Mouse (Mus musculus): ENCODE data around the gene Selenof.

Gene Selenof

DNA sequence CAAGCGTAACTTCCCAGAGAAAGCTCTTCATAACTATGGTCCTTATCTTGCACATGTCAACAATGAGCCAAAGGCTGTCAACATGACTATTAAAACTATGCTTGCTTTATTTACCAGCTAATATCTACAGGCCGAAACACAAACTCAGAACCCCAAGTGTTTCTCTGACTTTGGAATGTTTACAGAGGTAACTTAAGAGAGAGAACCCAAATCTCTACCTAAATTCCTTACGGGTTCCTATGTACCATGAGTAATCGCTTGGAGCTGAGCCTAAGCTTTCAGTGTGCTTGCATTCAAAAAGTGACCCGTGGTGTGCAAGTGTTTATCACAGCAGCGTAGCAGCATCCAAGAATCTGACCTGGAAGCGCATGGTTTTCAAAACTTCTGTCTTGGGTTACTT lies 4.9 kb upstream of the Selenof start:
- DNase-seq, result no peak

DNA sequence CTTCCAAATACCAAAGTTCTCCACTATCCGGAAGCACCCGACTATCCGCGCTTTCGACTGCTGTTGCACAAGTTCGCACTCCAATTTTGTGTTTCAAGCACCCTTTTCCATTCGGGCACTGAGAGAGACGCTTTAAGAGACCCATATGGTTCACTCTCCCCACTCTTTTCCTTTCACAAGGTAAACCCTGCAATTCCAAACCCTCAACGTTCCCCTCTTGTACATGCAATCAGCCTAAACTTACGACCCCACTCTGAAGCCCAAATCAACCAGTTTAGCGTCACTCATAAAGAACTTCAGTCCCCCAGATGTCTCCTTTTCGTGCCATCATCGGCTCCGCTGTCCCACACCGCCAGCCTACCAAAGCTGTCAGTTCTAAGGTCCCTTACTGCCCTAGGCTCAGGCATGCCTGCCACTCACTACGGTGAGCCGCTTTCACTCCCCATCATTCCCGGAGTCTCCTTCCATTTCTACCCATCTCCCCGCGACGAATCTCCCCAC lies 1.2 kb upstream of the Selenof start:
- peak; percentile 25 for DNase-seq

DNA sequence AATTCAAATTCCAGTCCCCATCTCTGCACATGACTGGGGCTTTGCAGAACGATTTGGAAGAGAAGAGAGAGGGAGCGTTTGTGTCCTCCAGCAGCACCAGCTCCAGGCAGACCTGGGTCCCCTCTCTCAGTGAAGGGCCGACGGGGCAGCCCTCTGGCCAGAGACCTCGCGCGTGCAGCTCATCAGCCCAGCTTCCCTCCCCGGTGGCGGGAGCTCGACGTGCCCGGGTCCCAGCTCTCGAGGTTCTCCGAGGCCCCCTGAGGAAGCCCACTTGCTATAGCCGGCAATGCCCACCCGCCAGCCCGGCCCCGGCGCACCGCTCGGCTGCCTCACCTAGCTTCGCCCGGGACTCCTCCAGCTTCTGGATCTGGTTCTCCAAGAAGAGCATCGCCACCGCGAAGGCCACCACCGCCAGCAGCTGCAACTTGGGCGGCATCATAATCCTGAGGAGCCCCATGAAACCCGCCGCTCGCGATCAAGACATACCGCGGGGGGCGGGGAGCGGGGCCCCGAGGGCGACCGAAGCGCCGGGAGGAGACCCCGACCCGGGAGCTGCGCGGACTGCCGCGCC lies 618 bp upstream of the Selenof start:
- peak; percentile 68 for DNase-seq

DNA sequence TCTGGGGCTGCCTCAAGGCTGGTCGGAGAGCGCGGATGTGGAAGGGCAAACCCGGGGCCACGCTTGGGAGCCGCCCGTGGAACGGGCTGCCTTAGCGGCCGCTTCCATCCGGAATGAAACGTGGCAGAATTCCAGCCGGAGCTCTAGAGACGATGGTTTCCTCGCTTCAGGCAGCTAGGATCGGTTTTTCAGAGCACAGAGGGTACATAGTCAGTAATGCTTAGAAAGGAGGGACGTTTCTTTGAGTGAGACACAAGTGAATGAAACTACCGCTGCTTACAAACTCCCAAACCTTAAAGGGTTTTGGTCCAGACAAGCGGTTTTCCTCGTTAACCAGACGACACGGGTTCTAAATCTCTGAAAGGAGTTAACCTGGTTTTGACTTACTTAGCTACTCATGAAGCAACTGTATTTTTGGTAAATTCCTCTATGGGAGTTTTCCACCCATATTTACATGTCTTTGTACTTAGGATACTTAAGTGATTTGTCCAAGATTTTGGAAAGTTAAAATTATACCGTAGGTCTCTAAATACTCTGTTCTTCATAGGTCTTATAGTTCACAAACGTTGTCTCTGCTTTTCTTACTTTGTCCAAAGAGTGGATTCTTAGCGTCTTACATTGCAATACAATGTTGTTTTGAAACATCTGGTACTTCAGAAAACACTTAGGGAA lies 848 bp downstream of the Selenof start:
- DNase-seq, result no peak

DNA sequence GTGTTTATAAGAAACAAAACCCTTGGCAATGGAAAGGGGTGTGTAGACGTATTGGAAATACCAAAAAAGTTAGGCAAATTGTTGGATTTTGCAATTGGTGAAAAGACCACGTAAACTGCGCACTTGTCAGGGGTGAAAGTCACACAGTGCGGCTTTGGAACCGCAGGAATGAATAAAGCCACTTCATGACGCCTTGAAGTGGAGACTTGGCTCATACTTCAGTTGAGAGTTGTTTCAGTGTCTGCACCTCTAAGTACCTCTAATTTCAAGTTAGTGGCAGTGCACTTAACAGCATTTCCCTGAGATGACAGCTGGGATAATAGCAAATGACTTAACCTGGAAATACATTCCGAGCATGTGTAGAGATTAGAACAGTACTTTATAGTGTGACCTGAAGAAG lies 4.2 kb downstream of the Selenof start:
- no peak for DNase-seq

DNA sequence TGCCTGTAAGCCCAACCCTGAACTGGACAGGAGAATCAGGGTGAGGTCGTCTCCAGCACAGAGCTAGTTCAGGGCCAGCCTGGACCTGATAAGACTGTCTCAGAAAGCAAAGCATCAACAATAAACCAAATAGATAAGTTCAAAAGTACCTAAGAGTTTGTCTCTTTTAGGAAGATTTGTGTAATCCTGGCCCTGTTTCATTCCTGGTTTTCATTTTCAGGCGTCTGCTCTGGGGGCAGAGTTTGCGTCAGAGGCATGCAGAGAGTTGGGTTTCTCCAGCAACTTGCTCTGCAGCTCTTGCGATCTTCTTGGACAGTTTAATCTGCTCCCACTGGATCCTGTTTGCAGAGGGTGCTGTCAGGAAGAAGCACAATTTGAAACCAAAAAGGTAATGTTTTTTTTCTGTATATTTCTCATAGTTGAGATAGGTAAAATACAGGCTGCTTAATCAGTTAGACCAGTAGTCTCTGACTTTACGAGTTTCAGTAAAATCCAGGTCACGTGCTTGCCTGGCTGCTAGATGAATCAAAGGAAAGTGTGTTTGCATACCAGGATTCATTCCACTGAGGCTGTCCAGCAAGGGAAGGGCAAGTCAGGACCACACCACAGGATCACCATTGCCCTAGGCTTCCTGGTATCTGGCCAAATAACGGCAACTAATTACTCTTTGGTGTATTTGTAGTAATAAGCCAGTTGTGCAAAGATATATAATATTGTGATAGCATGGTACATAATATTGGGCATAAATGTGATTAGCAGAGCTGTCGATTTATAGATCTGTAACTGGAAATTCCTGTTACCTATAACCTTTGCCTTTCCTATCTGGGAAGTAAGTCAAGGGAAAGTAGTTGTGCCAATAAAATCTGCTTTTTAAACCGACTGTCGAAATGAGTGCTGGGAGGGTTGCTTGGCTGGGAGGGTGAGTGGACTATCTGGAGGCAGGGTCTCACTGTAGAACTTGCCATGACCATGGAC lies 7.5 kb downstream of the Selenof start:
- no peak for DNase-seq

DNA sequence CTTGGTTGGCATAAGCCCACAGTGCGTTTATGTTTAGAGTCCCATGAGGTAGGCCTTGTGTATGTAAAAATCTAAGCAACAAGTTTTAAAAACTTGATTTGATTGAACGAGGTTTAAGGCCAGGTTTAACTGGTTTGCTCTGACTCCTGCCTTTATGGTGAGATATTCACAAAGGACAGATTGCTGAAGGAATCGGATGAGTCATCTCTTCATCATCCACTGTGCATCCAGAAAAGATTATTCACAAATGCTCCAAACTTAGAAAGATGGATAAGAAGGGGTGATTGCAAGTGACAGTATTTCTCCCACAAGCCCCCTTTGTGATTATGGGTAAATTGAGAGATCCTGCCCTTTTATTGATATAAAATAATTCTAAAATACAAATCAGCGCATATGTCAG lies 8.8 kb downstream of the Selenof start:
- DNase-seq, result no peak

DNA sequence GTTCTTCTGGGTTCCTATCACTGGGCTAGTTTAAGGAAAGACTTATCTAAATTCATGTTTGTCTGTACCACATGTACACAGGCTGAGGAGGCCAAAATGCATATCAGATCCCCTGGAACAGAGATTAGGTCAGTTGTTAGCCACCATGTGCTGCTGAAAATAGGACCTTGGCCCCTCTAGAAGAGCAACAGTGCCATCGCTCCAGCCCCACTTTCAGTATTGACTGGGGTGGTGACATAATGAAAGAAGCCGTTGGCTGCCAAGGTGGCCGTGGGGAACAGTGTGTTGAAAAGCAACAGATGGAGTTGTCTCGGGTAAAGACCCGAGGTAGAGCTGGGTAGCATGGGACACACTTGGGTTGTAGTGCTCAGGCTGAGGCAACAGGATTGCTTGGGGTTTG lies 9.7 kb downstream of the Selenof start:
- no peak for DNase-seq

DNA sequence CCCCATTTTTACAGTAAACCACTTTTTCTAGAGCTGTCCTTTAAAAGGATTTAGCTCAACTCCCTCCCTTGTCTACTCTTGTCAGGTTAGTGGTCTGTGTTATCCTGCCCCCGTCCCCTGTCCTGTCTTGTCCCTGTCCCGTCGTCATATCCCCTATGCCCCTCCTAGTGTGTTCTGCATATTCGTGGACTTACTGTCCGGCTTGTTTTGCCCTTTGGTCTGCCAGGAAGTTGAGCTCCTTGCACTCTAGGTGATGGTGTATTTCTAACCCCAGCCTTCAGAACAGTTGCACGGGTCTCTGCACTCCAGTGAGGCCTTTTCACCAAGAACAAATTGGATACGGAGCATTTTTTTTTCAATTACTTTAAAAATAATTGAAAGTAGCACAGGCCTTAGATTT lies 10.2 kb downstream of the Selenof start:
- DNase-seq, result no peak

DNA sequence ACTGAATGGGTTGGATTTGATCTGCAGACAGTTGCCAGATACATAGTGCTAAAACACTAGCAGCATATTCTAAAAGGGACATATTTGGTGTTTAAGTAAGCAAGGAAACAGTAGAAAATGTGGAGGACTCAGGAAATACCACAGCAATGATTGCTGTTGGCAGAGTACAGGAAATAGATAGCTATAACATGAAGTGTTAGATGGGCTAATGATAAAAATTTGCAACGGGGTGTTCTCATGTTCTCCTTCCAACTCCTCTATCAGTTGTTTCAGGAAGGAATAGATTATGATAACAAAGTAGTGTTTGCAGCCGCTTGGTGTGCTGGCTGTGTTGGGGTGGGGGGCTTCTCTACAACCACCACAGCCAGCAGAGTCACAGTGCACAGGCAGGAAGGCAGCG lies 11.7 kb downstream of the Selenof start:
- DNase-seq, result no peak

DNA sequence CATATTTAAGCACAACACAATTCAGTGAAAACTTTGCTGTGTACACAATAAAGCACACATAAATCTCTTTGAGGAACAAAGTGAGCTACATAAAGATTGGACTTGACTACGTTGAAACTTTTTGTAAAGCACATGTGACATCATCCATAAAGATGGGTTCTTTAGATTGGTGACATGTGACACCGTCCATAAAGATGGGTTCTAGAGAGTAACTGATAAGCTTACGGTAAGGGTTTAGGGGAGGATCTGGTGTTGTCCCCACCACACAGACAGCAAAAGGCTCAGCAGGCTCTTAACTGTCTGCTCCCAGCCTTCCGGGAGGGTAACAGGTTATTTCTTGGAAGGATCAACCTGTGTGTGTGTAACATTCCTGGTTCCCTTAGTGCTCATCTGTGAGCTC lies 12.2 kb downstream of the Selenof start:
- DNase-seq, result no peak

DNA sequence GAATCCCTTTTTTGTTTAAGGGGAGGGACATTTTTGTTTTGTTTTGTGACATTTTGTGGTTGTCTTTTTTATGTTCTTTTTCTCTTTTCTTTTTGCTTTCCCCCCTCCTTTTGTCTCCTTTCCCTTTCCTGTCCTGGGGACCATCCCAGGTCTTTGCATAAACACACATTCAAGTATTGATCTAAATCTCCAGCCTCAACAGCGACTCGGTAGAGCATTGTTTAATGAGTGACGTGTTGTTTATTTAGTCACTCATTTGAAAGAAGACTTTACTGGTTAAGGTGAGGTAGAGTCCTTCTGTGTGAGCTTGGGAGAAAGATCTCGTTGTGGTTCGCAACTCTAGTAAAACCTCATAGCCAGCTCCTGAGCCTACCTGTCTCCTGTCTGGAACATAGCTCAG lies 13.7 kb downstream of the Selenof start:
- DNase-seq, result no peak

DNA sequence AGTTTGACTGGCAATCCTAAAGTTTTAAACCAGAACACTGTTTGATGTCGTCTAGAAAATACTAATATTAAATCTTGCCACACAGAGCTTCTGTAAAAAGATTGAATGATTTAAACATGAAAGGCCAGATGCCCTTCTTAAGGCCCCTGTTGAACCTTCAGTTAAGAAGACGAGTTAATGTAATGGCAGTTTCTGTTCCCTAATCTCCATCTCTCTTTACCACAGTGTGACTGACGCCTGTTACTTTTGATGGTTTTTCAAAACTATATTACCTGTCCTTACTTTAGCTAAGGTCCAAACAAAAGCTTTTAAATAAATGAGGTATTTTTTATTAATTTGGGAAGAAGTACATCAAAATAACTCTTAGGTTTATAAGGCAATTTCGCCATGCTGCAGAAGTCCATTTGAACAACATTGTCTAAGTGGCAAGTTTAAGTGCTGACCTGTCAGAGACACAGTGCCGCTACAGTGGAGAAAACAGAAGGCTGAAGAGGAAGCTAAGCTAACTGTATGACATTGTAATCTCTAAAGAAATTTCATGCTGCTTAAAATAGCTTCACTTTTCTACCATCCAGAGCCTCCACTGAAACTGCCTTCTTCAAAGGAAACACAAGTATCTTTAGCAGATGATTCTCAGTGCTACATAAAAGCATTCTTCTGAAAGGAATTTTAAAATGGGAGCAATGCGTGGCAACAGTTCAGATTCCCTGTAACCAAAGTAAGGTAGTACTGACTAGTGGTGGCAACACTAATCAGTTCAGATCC lies 14.9 kb downstream of the Selenof start:
- no peak for DNase-seq

DNA sequence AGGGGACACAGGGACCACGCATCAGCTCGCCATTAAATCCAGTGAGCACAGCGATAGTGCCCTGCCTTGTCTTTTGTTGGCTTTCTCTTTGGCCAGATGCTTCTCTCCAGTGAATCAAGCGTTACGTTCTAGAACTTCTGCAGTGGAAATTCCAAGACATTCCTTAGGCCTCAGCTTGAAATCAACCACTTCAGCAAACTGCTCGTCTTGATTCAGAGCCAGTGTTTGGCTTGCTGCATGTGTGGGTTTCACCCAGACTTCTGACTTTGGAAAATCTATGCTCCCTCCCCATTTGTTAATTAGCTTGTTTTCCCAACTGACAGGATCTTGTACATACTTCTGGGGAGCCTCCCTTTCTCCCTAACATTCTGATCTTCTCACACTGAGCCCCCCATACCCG lies 16.6 kb downstream of the Selenof start:
- no peak for DNase-seq

DNA sequence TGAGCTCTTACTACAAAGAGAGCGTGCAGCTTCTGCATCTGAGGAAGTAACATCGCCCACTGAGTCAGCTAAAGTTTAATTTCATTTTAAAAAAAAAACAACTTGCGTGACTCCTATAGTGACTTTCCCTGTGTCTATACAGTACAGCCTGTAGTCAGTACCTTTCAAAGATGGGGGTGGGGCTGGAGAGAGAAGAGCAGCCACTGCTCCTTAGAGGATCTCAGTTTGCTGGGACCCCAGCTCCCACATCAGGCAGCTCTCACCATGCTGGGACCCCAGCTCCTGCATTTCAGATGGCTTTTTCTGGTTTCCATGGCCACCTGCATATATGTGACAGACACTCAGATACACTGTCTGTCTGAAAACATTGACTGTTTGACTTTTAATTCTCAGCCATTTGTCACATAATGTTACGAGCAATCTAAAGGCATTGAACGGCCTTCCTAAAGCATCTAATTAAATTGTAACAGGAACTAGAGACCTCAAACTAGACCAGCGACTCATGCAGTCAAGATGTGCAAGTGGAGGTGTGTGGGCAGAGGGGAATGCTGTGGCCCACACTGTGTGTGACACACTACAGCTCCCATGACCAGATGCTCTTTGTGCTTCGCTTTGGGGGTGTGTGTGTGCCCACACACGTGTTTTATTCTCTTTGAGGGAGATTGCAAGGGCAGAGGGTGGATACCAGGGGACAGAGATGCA lies 19.2 kb downstream of the Selenof start:
- DNase-seq, result no peak

DNA sequence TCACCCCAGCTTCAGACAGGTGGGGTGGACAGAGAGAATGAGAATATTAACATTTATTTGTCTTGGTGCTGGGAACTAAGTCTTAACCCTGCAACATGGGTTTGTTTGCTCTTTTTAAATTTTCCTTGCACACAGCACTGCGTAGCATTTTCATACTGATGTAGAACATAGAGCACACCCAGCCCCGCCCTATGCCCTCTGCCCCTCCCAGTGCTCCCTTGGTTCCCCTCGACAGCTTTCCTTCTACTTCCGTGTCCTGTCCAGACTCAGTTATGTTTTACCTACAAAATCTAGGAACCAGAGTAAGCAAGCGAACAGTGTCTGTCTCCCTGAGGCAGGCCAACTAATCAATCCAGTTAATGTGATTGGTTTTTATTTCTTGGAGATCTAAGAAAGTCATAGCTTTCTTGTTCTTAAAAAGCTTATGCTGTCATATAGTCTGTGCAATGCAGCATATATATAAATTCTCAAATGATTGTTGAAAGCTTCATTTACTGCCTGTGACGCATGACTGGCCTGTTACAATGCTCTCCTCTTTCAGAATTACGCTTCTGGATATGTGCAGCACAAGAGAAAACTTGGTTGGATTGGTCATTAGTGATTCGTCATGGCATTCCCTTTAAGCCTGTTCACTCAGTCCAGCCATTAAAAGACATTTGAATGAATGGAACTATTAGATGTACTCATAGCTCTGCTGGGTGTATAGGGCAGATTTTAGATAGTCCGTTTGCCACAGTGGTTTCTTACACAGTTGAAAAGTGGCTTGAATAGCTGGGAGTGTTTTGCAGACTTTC lies 23.1 kb downstream of the Selenof start:
- no peak for DNase-seq

DNA sequence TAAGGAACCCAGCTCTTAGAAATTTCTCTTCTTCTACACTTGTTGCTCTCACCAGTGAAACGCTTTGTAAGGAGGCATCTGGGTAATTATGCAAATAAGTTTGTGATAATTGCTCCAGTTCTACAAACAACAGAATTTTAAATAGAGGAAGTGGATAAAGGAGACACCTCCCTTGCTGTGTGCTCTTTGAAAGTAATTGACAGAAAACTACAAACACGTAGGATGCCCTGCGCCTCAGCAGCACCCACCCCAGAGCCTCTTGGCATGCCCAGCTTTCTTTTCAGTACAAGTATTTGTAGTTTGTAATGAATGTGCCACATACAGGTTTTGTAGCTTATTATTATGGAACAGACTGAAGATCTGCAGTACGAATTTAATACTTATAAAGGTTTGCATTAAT lies 27.0 kb downstream of the Selenof start:
- DNase-seq, result no peak

DNA sequence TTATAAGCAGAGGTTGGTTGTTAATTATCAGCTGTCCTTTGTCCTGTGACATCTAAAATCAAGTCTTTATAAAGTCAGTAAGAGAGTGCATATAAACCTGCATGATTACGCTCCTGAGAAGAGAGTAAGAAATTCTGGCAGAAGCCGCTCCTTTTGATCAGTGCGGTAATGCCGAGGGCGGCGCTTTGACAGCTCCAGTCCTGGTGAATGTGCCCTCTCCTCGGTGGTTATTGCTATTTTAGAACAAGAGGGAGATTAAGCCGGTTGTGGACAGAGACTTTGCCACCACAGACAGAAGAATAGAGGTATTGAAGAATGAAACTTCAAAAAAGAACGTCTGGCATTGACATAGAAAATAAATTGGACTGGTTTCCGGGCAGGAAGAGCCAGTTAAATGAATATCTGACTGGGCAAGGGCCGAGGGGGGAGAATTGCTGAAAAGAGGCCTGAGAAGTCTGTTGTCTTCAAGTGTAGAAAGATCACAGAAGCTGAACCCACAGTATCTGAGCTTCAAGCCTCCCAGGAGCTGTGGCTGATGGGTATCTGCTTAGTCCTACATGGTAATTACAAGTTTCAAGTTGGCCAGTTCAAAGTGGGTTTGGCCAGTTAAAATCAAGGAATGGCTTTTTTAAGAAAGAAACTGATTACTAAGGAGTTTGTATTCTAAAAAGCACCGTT lies 27.8 kb downstream of the Selenof start:
- DNase-seq, result no peak

DNA sequence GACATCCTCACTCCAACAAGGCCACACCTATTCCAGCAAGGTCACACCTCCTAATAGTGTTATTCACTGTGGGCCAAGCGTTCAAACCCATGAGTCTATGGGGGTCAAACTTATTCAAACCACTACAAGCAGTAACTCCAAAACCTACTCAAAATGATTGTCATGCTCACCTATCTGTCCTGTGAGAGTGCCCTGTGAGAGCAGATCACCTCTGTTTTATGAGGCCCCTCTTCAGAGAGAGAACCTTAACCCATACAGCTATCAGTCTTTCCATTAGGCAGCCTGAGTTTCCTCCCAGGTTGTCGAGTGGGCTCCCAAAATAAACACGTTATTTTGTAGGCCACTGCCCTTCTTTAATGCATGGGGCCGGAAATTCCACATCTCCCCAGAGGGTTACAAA lies 32.3 kb downstream of the Selenof start:
- no peak for DNase-seq

DNA sequence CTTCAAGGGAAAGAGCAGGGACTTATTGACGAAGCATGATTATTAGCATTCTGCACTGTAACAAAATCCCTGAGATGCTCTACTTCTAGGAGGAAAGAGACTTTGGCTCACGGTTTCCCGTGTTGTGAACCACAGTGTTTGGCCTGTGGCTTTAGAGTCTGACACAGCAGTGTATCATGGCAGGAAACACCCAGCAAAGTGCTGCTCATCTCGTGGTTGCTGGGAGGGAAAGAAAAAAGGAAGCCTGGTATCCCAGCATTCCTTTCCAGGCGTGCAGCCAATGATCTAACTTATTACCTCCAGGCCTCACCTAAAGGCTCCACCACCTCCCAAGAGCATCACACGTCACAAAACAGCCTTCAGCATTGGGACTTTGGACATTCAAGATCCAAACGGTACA lies 32.7 kb downstream of the Selenof start:
- no peak for DNase-seq

DNA sequence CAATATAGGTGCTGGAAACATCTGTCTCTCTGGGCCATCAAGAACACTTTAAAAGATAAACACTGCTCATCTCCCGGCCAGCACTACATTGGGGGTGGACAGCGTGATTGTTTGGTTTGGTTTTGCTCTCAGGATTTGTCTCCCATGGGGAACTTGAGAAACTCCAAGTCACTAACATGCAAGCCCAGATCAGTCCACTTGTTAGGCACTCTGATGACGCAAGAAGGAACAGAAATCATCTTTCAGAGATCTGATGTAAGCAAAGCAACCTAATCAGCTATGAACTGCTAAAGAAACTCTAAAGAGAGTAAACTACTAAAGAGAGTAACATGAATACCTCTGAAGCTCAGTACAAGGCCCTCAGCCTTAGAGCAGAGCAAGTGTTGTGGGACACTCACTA lies 33.5 kb downstream of the Selenof start:
- DNase-seq, result no peak

Data from thymus, postnatal 14 days (tissue).